Mouse (Mus musculus): ENCODE results near the gene Bsn. TPM values are rescaled to one million over a fixed set of nuclear protein-coding genes. Genes with fewer than 3 reads are reported as not detected.

Gene Bsn
- 17.6 and 21.0 TPM in 2 replicates for polyA plus RNA-seq (2012; rRNA removed)

DNA sequence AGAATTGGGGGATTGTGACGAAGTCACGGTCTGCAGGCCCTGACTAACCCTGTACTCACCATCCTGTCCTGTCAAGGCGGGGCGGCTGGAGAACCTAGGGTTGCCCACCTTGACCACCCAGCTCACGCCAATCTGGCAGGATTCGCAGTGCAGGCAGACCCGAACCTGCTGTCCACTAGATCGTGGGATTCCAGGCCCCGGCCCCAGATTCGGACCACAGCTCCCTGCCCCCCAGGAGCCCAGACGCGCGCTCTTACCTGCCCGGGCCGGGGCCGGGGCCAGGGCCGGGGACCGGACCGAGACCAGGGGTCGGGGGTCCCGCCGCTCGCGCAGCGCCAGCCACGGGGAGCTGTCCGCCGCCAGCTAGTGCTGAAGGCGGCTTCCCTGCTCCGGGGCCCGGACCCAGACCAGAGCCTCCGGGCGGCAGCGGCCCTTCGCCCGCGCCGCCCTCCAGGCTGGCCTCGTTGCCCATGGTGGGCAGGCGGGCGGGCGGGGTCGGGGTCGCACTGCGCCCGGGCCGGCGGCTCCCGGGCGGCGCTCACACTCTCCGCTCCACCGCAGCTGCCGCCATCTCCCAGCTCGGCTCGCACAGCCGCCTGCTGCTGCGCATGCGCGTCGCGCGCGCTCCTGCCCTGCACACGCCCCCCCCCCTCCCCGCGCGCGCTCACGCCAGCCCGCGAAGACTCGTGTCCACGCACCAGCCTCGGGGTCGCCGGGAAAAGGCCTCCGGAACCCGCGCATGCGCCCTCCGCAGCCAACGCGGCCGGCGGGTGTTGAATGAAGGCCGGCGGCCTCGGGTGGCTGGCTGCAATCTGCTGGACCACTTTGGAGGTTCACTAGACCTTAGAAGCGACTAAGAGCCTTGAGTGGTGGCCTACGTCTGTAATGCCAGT is at the start of gene Bsn:
Gene Bsn, minus strand, starts transcription at position 598 of the 893 bp plus-strand sequence.

DNA sequence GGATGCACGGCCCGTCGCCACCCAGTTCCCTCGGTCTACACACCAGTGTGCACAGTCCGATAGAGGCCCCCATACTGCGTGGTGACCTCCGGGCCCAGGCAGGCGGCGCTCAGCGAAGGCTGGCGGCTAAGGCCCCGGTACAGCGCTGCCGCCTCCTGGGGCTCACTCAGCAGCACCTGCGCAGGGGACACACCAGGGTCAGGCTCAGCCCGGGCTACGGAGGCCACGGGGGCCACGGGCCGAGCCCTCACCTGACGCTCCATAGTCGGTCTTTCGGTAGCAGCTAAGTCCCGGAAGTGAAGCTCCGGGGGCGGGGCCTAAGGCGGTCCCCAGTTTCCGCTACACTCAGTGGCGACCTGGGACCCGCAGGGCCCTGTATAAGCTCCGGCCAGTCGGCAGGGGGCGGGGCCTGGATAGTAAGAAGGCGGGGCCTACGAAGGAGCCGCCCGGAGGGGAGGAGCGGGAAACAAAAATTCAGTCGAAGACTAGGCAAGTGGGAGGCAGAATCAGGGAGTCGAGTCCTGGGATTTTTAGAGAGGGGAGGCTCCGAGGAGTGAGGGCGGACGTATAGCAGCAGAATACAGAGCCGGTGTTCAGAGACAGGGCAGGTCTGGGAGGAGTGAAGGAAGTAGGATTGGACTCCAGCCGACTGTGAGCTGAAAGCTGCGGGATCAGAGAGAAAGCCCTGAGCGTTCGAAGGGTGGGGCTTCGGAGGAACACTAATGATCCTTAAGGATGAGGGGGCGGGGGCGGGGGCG is 95.8 kb downstream of the Bsn start, which contains the start of gene Apeh:
Gene Apeh, minus strand, starts transcription at position 423 of the 758 bp plus-strand sequence.

DNA sequence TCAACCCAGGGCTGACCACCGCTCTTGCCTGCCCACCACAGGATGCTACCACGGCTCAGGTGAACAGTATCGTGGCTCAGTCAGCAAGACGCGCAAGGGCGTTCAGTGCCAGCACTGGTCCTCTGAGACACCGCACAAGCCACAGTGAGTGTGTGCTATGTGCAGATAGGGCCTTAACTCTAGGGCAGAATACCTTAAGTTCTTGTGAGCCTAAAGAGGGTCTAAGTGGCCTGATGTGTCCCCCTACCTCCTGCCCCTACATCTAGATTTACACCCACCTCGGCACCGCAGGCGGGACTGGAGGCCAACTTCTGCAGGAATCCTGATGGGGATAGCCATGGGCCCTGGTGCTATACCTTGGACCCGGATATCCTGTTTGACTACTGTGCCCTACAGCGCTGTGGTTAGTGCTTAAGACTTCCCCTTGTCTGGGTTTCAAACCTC is 107.2 kb downstream of the Bsn start, which contains the start of gene Rnf123:
Gene Rnf123, minus strand, starts transcription at position 359 of the 444 bp plus-strand sequence.

DNA sequence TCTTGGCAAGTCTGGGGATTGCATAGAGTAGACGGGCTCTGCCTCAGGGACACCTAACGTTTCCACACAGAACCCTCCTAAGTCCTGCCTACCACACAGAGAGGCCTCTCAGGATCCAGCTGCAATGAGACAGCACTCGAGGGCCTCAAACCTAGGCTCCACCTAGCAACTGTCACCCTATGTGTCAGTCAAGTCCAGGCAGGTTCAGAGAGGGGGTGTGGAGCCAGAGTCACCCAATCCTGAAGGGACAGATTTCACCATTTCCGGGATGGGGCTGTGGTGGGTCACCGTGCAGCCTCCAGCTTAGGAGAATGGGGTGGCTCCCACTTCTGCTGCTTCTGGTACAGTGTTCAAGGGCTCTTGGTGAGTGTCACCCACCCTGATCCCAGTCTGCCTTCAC is 110.0 kb downstream of the Bsn start, which contains the start of gene Mst1:
Gene Mst1, plus strand, starts transcription at position 269 of the 400 bp plus-strand sequence.

DNA sequence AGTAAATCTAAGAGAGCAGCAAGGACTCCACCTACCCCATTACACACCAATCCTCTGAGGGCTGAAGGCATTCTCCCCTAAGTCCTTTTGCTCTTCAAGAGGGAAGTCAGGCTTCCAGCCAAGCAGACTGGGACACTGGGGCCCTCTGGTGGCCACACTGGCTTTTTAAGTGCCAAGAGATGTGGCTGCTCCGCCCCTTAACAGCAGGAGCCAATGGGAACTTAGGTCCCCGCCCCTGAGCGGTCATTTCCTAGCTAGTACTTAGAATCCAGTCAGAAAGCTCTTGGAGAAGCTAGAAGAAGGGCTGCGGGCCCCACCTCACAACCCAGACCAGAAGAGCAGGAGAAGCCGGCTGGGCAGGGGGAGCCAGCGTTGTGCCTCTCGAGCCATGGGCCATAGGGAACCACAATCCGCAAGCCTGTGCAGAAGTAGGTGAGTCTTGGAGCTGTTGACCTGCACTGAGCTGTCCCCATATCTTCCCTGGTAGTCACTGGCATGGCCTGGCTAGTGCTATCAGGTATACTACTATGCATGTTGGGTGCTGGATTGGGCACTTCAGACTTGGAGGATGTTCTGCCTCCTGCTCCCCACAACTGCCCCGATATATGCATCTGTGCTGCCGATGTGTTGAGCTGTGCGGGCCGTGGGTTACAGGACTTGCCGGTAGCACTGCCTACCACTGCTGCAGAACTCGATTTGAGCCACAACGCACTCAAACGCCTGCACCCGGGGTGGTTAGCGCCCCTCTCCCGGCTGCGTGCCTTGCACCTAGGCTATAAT is 137.1 kb downstream of the Bsn start, which contains the start of gene Amigo3:
Gene Amigo3, plus strand, starts transcription at position 275 of the 780 bp plus-strand sequence.

DNA sequence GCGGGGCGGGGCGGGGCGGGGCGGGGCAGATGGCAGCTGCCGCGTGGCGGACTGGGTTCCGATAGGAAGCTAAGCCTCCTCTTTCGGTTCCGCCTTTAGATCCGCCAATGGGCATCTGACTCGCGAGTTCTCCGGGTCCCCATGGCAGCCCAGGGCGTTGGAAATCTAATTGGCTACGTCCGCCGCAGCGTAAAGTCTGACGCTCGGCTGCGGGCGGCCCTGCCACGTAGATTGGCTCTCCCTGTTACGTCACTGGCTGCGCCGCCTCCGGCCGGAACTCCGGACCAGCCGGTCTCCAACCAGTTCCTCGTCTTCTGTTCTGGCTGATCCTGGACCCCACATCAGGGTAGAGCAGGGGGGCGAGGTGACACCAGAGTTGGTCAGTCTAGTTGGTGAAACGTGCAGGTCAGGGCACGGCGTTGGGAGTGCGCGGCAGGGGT is 141.1 kb downstream of the Bsn start, which contains the start of gene Gmppb:
Gene Gmppb, plus strand, starts transcription at position 227 of the 440 bp plus-strand sequence.

Other genes starting within 250 kb of the Bsn start
- gene Traip, start 240.2 kb downstream of the Bsn start, polyA plus RNA-seq (2012; rRNA removed) = 10.0 and 10.4 TPM in 2 replicates
- gene Uba7, start 214.9 kb downstream of the Bsn start, polyA plus RNA-seq (2012; rRNA removed) = 7.9 and 12.2 TPM in 2 replicates
- 1.3 and 3.4 TPM in 2 replicates for gene Gm20661, start 207.3 kb downstream of the Bsn start, polyA plus RNA-seq (2012; rRNA removed)
- 15.0 and 28.7 TPM in 2 replicates for gene Inka1, start 204.5 kb downstream of the Bsn start, polyA plus RNA-seq (2012; rRNA removed)
- 6.2 and 14.1 TPM in 2 replicates for gene Cdhr4, start 197.9 kb downstream of the Bsn start, polyA plus RNA-seq (2012; rRNA removed)
- 1.7 and 3.8 TPM in 2 replicates for gene Gm20662, start 194.0 kb downstream of the Bsn start, polyA plus RNA-seq (2012; rRNA removed)
- 129 and 135 TPM in 2 replicates for gene Ip6k1, start 187.9 kb downstream of the Bsn start, polyA plus RNA-seq (2012; rRNA removed)
- 19.9 and 21.8 TPM in 2 replicates for gene Gmppb, start 141.1 kb downstream of the Bsn start, polyA plus RNA-seq (2012; rRNA removed)
- 3.4 and 3.7 TPM in 2 replicates for gene Amigo3, start 137.2 kb downstream of the Bsn start, polyA plus RNA-seq (2012; rRNA removed)
- gene Mst1, start 109.9 kb downstream of the Bsn start, polyA plus RNA-seq (2012; rRNA removed) = 0.05 and 0.11 TPM in 2 replicates
- gene Rnf123, start 107.0 kb downstream of the Bsn start, polyA plus RNA-seq (2012; rRNA removed) = 78.9 and 79.2 TPM in 2 replicates
- gene Apeh, start 95.8 kb downstream of the Bsn start, polyA plus RNA-seq (2012; rRNA removed) = 63.5 and 70.3 TPM in 2 replicates
- gene Dag1, start 73.6 kb upstream of the Bsn start, polyA plus RNA-seq (2012; rRNA removed) = 31.1 and 37.4 TPM in 2 replicates
- 87.9 and 91.8 TPM in 2 replicates for gene Nicn1, start 100.0 kb upstream of the Bsn start, polyA plus RNA-seq (2012; rRNA removed)
- gene Amt, start 106.5 kb upstream of the Bsn start, polyA plus RNA-seq (2012; rRNA removed) = 64.2 and 65.5 TPM in 2 replicates
- gene Rhoa, start 115.7 kb upstream of the Bsn start, polyA plus RNA-seq (2012; rRNA removed) = 212 and 233 TPM in 2 replicates
- 31.7 and 35.3 TPM in 2 replicates for gene Tcta, start 115.8 kb upstream of the Bsn start, polyA plus RNA-seq (2012; rRNA removed)
- gene Gpx1, start 148.5 kb upstream of the Bsn start, polyA plus RNA-seq (2012; rRNA removed) = 370 and 383 TPM in 2 replicates
- 121 and 125 TPM in 2 replicates for gene Usp4, start 157.5 kb upstream of the Bsn start, polyA plus RNA-seq (2012; rRNA removed)
- 2.8 and 3.4 TPM in 2 replicates for gene 1700102P08Rik, start 202.4 kb upstream of the Bsn start, polyA plus RNA-seq (2012; rRNA removed)
- gene Ccdc36, start 238.1 kb upstream of the Bsn start, polyA plus RNA-seq (2012; rRNA removed) = 1.7 and 2.2 TPM in 2 replicates
- not detected in 2 replicates for gene BC048562, start 246.1 kb upstream of the Bsn start, polyA plus RNA-seq (2012; rRNA removed)

All from central nervous system, embryonic 14 days (tissue).